Mouse (Mus musculus) forebrain, embryonic 10.5 days (tissue): ENCODE results near the gene Ptprcap. TPM values are rescaled to one million over a fixed set of nuclear protein-coding genes. Genes with fewer than 3 reads are reported as not detected.
A peak's percentile ranks its signal among the peaks of the same experiment; 100 is the strongest.

Source experiments
- DNase-seq: peaks from one replicate; pipeline ENCODE4 v3.0.0-alpha.2; 2017; ENCODE audit warnings: low spot score; ENCODE audit errors: extremely low spot score
- H3K27ac ChIP-seq: fragments of 300-500 bp; sonication (generic); 2 replicates; pipeline ENCODE4 v1.5.1; 2016; ENCODE audit warnings: mild to moderate bottlenecking
- H3K27me3 ChIP-seq: fragments of 300-500 bp; sonication (generic); 2 replicates; pipeline ENCODE4 v1.6.1; 2016; ENCODE audit warnings: mild to moderate bottlenecking; ENCODE audit not compliant: poor library complexity, severe bottlenecking
- H3K36me3 ChIP-seq: fragments of 300-500 bp; sonication (generic); replicated peaks from 2 replicates; pipeline ENCODE4 v1.6.1; 2016; ENCODE audit warnings: mild to moderate bottlenecking, moderate library complexity
- H3K4me1 ChIP-seq: fragments of 300-500 bp; sonication (generic); 2 replicates; pipeline ENCODE4 v1.6.1; 2016
- H3K4me3 ChIP-seq: fragments of 300-500 bp; sonication (generic); 2 replicates; pipeline ENCODE4 v1.5.1; 2016; ENCODE audit warnings: mild to moderate bottlenecking, moderate library complexity
- H3K9me3 ChIP-seq: fragments of 300-500 bp; sonication (generic); 2 replicates; pipeline ENCODE4 v1.6.1; 2016; ENCODE audit warnings: mild to moderate bottlenecking, moderate library complexity
- WGBS: fragments of 180-500 bp; shearing (Covaris S2); methylation state at CpG from one replicate; pipeline ENCODE4 v1.1.7; 2016; 5-methylcytosine and 5-hydroxymethylcytosine counted together
- polyA plus RNA-seq: library from polyadenylated mRNA; unstranded; fragments of >200 nt; fragmentation: Nextera tagmentation; extraction: Ambion mirVana; gene quantifications from 2 replicates; pipeline ENCODE4 v1.2.1, GENCODE M21; 2016

Ptprcap gene
- polyA plus RNA-seq, 1 experiment from 2014 or later = not detected

DNA sequence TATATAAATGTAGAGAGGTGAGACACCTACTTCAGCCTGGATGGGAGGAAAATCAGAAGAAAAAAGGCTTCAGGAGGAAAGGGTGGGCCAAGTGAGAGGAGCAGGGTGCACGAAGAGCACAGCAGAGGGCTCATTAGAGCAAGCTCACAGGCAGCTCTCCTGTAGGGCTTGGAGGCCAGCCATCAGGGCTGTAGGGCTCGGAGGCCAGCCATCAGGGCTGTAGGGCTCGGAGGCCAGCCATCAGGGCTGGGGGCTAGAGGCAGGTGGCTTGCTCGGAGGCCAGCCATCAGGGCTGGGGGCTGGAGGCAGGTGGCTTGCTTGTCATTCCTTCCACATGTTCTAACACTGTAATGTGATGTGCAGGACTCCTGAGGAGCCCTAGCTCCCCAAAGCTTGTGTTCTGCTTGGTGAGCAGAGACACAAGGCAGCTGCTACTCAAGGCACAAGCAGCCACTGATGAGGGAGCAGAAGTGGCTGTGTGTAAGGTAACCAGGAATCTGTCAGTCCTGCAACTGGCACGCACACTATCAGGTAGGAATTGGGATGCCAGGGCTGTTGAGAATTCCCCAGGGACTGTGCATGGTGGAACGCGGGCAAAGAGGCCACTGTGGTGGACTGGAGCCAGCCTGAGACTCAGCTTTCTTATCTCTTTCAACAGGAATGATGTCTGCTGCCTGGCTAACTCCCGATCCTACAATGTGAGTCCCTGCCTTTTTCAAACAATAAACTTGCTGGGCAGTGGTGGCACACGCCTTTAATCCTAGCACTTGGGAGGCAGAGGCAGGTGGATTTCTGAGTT is 13.5 kb downstream of the Ptprcap start:
- peaks cover 18% of the 10 kb centered on the region; the same call in 1 of the 2 replicates for H3K27me3 ChIP-seq
- WGBS = 85% methylated on average over 9 of the region's 9 CpGs
- no peaks in the 10 kb centered on the region for H3K36me3 ChIP-seq
- H3K27ac ChIP-seq = no peak overlapping the region
- H3K4me1 ChIP-seq = peaks cover 42% of the 10 kb centered on the region
- H3K4me3 ChIP-seq = no peak overlapping the region
- no peaks in the 10 kb centered on the region for H3K9me3 ChIP-seq
- DNase-seq = no peak

DNA sequence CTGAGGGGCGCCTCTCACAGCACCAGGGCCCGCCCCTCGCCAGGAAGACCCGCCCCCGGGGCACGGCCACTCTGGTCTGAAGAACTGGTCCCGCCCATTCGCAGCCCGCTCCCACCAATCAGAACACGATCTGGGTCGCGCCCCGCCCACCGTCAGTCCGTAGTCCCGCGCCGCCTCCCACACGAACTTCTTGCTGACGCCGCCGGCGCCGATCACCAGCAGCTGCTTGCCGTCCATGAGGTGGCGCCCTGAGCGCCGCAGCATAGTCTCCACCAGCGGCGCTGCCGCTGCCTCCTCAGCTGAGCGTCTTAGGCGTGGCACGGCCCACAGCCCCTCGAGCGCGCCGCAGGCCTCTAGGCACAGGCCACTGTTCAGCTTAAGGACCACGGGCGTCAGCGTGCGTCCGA is 16.0 kb downstream of the Ptprcap start:
- peak; percentile 100 for DNase-seq

DNA sequence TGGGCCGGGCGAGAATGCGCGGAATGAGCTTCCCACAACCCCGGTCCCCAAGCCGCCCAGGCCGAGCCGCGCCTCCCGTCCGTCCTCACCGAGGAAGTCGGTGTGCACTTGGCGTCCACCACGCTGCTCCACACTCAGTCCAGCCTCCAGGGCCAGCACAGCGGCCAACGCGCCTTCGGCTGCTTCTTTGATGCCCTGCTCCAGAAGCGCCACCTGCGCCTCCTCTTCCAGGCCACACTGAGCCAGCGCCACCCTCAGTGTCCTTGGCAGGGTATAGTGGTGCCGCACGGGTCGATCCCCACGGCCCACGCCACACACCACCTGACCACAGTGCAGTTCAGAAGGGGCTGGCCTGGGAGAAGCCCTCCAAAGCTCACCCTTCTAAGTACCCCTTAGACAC is 16.4 kb downstream of the Ptprcap start:
- DNase-seq = no peak
- WGBS = 11% methylated on average over 26 of the region's 27 CpGs
- Histone ChIP-seq H3K4me1 (peaks cover 27% of the 10 kb centered on the region), H3K27me3 (peaks cover 28% of the 10 kb centered on the region; the same call in 1 of the 2 replicates), H3K27ac (peak overlapping the region; percentile 91), H3K36me3 (no peaks in the 10 kb centered on the region), H3K9me3 (no peaks in the 10 kb centered on the region), H3K4me3 (peak overlapping the region; percentile 57)

More for the DNA sequence above, 16.0 kb downstream of the Ptprcap start:
- Histone ChIP-seq H3K36me3 (no peaks in the 10 kb centered on the region), H3K4me1 (peaks cover 27% of the 10 kb centered on the region), H3K4me3 (peak overlapping the region; percentile 57), H3K27me3 (peaks cover 24% of the 10 kb centered on the region; the same call in 1 of the 2 replicates), H3K27ac (peak overlapping the region; percentile 91), H3K9me3 (no peaks in the 10 kb centered on the region)
- under 1% methylated on average over 43 of the region's 43 CpGs for WGBS

DNA sequence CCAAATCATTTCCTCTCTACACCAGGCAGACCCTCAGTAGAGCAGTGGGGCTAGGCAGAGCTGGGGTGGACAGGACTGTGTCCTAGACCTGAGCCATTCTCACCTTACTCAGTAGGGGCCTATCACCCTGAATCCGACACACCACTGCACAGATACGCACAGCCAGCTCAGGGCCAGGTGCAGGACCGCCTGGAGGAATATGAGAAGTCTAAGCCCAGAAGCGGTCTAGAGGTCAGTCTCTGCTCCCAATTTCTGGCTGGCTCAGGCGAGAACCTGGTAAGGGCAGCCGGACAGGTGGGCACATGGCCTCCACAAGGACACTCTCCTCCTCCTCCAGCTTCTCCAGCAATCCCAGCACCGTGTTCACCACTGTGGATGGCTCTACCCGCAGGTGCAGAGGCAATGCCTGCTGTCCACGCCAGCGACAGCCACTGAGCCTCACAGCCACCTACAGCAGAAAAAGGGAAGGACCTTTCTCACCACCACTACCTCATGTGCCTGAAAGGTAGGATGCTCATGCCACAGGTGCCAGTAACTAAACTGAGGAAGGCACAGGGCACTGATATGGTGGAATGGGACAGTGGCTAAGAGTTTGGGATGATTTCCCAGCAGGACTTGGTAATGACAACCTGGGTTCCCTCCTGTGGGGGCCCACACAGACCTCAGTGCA is 17.5 kb downstream of the Ptprcap start:
- no peaks in the 10 kb centered on the region for H3K9me3 ChIP-seq
- H3K4me1 ChIP-seq = peaks cover 37% of the 10 kb centered on the region
- H3K36me3 ChIP-seq = no peaks in the 10 kb centered on the region
- whole genome bisulfite sequencing = 84% methylated on average over 10 of the region's 10 CpGs
- no peak for DNase-seq
- H3K4me3 ChIP-seq = peak overlapping the region; percentile 8; the same call in 1 of the 2 replicates
- peaks cover 33% of the 10 kb centered on the region for H3K27me3 ChIP-seq
- H3K27ac ChIP-seq = peak overlapping the region; percentile 37; the same call in 1 of the 2 replicates

DNA sequence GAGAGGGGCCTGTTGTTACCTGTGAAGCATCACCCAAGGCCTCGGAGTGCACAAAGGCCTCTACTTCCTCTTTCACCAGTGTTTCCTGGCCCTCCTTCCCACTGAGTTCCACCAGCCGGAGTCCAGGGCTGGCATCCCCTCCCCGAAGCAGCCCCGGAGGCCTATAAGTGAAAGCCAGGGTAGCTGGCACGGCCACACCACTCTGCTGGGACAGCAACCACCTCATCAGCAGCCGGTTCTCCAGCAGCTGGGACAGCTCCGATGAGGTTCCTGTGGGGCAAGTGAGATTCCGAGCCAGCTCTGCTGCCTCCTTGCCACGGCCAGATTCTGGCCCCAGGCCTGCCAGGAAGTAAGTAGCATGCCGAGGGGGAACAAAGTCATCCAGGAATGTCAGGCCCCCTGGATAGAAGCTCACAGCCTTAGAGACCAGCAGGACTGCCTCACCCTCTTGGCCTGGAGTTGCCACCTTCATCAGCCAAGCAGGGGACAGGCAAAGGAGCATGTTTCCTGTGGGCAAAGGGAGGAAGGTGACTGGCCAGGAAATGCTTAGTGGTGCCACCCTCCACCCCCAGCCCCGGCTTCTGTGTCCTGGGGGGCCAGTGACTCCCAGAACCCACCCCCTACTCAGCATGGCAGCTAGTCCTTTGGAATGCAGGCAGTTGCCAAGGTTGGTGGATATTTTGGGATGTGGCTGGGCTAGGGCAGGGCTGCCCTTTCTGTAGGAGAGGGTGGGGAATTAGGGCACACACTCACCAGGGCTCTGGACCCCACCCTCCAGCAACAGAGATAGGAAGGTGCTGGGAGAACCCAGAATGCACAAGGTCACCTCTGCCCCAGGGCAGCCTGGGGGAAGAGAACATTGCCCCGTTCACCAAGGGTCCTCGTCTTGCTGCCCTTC is 18.2 kb downstream of the Ptprcap start:
- WGBS = 77% methylated on average over 13 of the region's 13 CpGs
- no peak for DNase-seq

DNA sequence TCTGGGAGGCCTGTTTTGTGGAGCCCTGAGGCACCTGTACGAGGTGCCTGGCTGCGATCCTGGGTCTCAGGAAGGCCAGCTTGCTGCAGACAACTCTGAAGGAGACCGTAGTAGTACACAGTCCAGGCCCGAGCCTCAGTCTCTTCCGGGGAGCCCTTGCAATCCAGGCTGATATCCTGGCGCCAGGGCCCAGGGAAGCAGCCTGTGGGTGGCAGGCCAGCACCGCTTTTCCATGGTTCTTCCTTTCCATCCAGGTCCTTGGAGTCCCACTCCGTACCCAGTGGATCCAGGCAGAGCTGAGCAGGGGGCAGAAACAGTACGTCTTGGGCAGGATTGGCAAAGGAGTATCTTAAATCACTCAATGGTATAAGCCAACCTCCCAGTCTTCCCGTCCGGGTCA is 19.5 kb downstream of the Ptprcap start:
- Histone ChIP-seq H3K36me3 (no peaks in the 10 kb centered on the region), H3K9me3 (no peaks in the 10 kb centered on the region), H3K27ac (no peak overlapping the region), H3K4me3 (no peak overlapping the region), H3K4me1 (peaks cover 39% of the 10 kb centered on the region), H3K27me3 (peaks cover 44% of the 10 kb centered on the region)
- no peak for DNase-seq
- 62% methylated on average over 11 of the region's 11 CpGs for WGBS

More for the DNA sequence above, 18.2 kb downstream of the Ptprcap start:
- Histone ChIP-seq H3K9me3 (no peaks in the 10 kb centered on the region), H3K4me1 (peaks cover 39% of the 10 kb centered on the region), H3K4me3 (peak overlapping the region; percentile 8; the same call in 1 of the 2 replicates), H3K27me3 (peaks cover 40% of the 10 kb centered on the region), H3K27ac (peak overlapping the region; percentile 37; the same call in 1 of the 2 replicates), H3K36me3 (no peaks in the 10 kb centered on the region)

DNA sequence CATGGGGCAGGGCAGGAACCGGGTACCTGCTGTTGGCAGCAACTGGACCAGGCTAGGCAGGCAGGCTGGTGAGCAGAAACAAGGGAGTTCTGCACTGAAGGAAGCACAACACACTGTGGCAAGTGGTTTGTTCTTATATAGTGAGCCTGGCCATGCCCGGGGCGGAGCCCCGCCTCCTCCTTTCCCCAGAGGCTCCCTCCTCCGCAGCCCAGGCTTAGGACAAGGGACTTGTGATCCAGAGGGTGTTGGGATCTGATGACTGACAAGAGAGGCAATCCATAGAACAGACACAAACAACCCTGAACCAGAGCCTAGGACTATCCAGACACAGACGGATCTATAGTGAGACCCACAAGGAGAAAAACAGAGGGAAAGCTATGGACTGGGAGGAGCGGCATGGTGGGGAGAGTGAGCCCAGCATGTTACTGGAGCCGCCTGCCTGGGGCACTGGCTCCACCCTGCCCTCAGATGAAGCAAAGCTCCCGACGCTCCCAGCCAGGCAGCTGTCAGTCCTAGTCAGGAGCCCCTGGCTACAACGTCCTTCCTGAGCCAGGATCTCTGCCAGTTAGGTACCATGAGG is 22.1 kb downstream of the Ptprcap start, which contains the start of gene Carns1:
Gene Carns1 (minus strand): TSS at position 112 of the 580 bp plus-strand sequence.
- 4% methylated on average over 11 of the region's 11 CpGs for whole genome bisulfite sequencing
- no peak for DNase-seq
- peak within 1 kb of the TSS; percentile 62 for H3K27ac ChIP-seq

DNA sequence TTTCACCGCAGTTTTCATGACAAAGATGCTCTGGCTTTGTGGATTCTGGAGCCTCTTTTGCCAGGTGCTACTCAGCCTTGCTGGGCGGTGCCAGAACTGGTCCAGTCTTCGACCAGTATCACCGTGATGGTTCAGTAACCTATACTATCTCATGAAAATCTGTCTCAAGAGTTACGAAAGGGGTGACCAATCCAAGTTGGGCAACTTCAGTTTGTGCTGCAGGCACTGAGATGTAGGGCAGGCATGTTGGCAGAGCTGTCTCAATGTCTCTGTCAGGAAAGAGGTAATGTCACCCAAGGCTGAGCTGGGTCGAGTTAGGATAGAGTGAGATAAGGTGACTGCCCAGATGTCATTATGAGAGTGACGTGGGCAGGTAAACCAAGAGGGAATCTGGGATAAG is 27.0 kb downstream of the Ptprcap start:
- Histone ChIP-seq H3K36me3 (no peaks in the 10 kb centered on the region), H3K4me1 (peaks cover 33% of the 10 kb centered on the region), H3K9me3 (no peaks in the 10 kb centered on the region), H3K27ac (no peak overlapping the region), H3K27me3 (peaks cover 14% of the 10 kb centered on the region), H3K4me3 (no peak overlapping the region)
- WGBS = 89% methylated on average over 7 of the region's 7 CpGs
- no peak for DNase-seq

More for the DNA sequence above, 22.1 kb downstream of the Ptprcap start, which contains the start of gene Carns1:
- no peaks in the 10 kb centered on the region for H3K36me3 ChIP-seq
- peak within 1 kb of the TSS; percentile 31 for H3K4me3 ChIP-seq
- H3K9me3 ChIP-seq = no peaks in the 10 kb centered on the region
- peaks cover 40% of the 10 kb centered on the region for H3K27me3 ChIP-seq
- peaks cover 28% of the 10 kb centered on the region for H3K4me1 ChIP-seq

DNA sequence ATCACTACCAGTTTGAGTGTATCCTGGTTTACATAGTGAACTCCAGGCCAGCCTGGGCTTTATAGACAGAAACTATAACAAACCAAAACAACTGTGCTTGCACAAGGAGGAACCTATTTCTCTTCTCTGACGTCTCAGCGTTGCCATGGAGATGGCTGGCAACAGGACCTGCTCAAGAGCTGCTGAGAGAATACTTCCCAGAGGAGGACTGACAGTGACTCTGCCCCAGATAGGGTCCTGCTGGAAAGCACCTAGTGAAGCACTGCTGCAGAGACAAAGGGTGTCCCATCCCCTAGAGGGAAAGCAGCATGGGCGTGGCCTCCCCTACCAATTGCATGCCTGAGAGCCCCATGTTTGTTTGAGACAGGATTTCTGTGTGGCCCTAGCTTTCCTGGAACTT is 28.5 kb downstream of the Ptprcap start:
- H3K27ac ChIP-seq = no peak overlapping the region
- 49% methylated on average over 3 of the region's 3 CpGs for WGBS
- DNase-seq = no peak

DNA sequence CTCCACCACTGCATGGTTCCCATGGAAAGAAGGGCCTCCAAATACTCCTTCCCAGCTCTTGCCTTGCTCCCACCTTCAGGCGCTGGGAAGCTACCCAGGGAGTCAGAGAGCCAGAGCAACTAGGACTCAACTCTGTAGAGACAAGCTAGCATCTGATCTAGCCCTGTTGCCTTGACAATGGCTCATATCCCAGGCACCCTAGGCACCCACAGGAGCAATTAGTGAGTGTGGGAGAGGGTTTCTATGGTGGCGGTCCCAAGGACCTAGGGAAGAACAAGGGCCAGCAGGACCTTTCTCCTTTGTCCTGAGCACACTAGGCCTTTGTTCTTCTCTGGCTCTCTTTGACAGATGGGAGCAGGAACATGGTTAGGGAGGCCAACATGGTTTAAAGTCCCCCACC is 30.3 kb downstream of the Ptprcap start:
- Histone ChIP-seq H3K4me3 (no peak overlapping the region), H3K27me3 (no peaks in the 10 kb centered on the region), H3K27ac (0 out of 2 replicates have a peak overlapping the region, but pooled peaks have one; percentile 4), H3K36me3 (no peaks in the 10 kb centered on the region), H3K9me3 (no peaks in the 10 kb centered on the region), H3K4me1 (peaks cover 30% of the 10 kb centered on the region)
- 82% methylated on average over 2 of the region's 2 CpGs for WGBS
- no peak for DNase-seq

More for the DNA sequence above, 28.5 kb downstream of the Ptprcap start:
- H3K27me3 ChIP-seq = peaks cover 1% of the 10 kb centered on the region; the same call in 1 of the 2 replicates
- no peaks in the 10 kb centered on the region for H3K9me3 ChIP-seq
- no peak overlapping the region for H3K4me3 ChIP-seq
- peaks cover 30% of the 10 kb centered on the region for H3K4me1 ChIP-seq
- H3K36me3 ChIP-seq = no peaks in the 10 kb centered on the region

DNA sequence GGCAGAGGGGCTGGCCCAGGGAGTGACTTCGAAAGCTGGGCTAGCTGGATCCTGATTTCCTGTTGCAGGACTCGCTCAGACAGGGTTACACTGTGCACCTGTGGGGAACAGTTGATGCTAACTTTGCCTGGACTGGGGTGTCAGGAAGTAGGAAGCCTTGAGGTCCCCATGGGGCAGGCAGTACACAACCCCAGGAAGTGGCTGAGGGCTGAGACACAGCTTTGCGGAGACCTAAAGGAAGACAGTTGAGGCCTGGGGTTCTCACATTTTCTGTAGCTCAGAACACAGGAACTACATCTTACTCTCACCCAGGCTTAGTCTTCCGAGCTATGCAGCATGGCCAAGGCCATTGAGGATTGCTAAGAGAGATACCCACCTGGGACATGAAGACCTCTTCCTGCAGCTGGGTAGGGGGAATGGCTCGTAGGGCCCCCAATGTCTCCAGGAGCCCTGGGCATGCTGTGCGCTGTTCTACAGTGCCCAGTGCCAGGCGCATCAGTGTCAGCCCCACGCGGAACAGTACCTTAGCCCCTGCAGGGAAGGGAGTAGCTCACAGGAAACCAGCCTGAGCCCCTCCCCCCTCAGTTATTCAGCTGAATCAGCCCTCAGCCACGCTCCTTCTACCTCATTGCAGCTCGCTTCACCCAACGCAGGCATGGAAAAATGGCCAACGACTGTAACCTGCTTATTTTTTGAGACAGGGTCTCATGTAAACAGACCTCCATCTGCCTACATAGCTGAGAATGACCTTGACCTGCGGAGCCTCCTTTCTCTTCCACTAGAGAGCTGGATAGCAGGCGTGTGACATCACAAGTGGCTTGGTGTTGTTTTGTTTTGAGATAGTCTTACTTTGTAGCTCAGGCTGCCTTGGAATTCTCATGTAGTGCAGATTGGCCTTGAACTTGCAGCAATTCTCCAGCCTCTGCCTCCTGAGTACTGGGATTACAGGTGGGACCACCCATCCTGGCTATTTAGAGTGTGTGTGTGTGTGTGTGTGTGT is 31.9 kb downstream of the Ptprcap start:
- Histone ChIP-seq H3K4me3 (no peak overlapping the region), H3K27me3 (no peaks in the 10 kb centered on the region), H3K36me3 (no peaks in the 10 kb centered on the region), H3K9me3 (no peaks in the 10 kb centered on the region), H3K27ac (0 out of 2 replicates have a peak overlapping the region, but pooled peaks have one; percentile 37), H3K4me1 (peaks cover 30% of the 10 kb centered on the region)
- 66% methylated on average over 15 of the region's 15 CpGs for WGBS
- no peak for DNase-seq
